Mouse (Mus musculus) kidney, postnatal 36 days (tissue): ENCODE measurements at regions not wholly inside any gene's neighbourhood (a gene's known extent, or its start where the extent isn't known, plus 50 kb on each side); places are given as distances from the start of the nearest gene placed in this dataset.

Source experiments
- DNase-seq, 2 experiments: peaks; one replicate each; pipeline ENCODE4 v3.0.0; 2021 to 2022; ENCODE audit warnings: mixed read lengths in 2 of 2

DNA sequence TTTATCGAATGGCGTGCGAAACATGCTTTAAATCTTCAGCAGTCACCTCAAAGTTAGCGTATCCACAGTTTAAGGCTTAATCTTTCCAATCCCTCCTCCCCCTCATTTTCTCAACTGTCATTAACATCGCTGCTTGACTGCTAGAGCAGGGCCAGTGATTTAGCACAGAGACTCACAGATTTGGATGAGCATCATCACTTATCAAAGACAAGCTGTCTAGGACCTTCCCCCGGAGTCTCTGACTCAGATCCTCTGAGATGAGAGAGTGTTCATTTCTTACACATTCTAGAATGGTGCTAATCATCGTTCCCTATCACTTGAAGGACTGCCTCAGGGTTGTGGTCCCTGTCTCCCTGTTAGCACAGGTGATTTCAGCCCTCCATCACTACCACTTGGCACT is 112.1 kb upstream of the Tmem132c start:
- DNase-seq: no peak

GRCm38 (mm10) chr5:127134441-127134840 is 107.2 kb upstream of the Tmem132c start:
- DNase-seq: no peak

- no peak for DNase-seq
These were observed 101.0 kb upstream of the Tmem132c start for GRCm38 (mm10) chr5:127140651-127141050.

DNA sequence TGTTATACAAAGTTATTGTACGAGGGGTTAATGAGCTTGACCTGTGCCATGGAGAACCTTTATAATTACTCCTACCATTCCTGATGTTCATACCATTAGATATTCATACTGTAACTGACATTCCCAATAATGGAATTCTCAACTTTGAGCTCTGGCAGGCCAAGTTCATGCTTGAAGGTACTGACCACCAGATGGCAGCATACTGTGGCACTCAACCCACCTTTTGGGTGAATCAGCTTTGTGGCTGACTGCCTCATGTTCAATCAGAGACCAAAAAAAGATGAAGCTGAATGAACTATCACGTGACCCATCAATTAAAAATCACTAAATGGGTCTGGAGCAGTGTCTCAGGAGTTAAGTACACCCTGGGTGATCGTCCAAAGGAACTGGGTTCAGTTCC is 81.3 kb upstream of the Tmem132c start:
- peak; percentile 7 to 60 for DNase-seq

- no peak for DNase-seq
These were observed 78.2 kb upstream of the Tmem132c start for GRCm38 (mm10) chr5:127163376-127163775.

DNA sequence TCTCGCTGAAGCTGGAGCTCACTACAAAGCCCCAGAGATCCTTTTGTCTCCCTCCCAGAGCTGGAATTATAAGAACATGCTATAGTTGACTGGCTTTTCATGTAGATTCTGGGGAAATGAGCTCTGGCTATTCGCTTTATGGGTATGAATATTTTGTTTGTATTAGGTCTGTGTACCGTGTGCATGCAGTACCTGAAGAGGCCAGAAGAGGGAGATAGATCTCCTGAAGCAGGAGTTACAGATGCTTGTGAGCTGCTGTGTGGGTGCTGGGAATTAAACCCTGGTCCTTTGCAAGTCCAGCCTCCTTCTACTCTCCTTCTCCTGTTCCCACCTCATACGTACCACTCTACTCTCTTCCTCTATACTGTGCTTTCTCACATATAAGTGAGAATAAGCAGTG is 52.6 kb upstream of the Tmem132c start:
- DNase-seq: no peak
